Mouse (Mus musculus) testis, adult 2 months (tissue): Measurements from ENCODE around the gene Bend6.

ENCODE experiments used
- CTCF ChIP-seq: fragments of 200-500 bp; IDR thresholded peaks from 2 replicates; pipeline ENCODE4 v1.5.1; 2012; ENCODE audit warnings: low read depth, mild to moderate bottlenecking, inconsistent platforms, low read length, moderate library complexity; ENCODE audit not compliant: control insufficient read depth, insufficient read depth, insufficient replicate concordance
- POLR2A ChIP-seq: fragments of 200-500 bp; IDR thresholded peaks from 2 replicates; pipeline ENCODE4 v1.6.1; 2012; ENCODE audit warnings: low read depth, mild to moderate bottlenecking, inconsistent platforms, low read length, moderate library complexity; ENCODE audit not compliant: control insufficient read depth

- no peak for TF ChIP-seq CTCF
- no peak for TF ChIP-seq POLR2A
These were observed 8.9 kb upstream of the Bend6 start for GRCm38 (mm10) chr1:33916554-33916953.
